In the genomic region with DNA sequence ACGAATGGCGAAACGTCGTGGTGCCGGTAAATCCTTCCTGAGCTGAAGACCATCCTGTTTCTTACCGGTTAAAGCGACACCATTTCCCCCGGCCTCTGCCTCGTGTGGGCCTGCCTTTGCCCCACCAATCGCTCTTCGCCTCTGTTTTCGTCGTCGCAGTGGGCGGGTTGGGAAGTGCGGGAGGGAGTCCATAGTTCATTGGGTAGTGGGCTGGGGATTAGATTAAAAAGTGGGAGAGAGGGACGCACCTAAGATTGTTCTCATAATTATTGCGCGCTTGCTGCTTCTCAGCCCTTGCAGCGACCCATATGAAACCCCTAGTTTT, we compare ENCODE assay signal across 8 mouse cellular contexts. TPM values are rescaled to one million over a fixed set of nuclear protein-coding genes. Genes with fewer than 3 reads are reported as not detected.
DNase-seq lines count a peak whose midpoint lies in the region; ATAC-seq and TF ChIP-seq lines count a peak whose summit lies in the region.

No protein-coding gene starts in this region.

- 21% methylated on average over 15 of the region's 20 CpGs for WGBS in embryonic facial prominence, embryonic 14.5 days
- 16% methylated on average over 20 of the region's 20 CpGs for WGBS in liver, embryonic 15.5 days (ENCODE audit: insufficient replicate concordance)

- no peak for TF ChIP-seq POLR2A in myocyte (IDR thresholded peaks at IDR 0.05; ENCODE audit: insufficient read length, low read depth)

- peak overlapping the region; percentile 73 for H3ac ChIP-seq in myocyte (ENCODE audit: control insufficient read depth, insufficient read length)

- H3K9me3 ChIP-seq in embryonic facial prominence, embryonic 14.5 days (ENCODE audit: control insufficient read depth, low read length), result no peaks in the 10 kb centered on the region
- no peaks in the 10 kb centered on the region for H3K9me3 ChIP-seq in liver, embryonic 15.5 days (replicated peaks)

- peak overlapping the region; percentile 62 for H3K4me2 ChIP-seq in embryonic facial prominence, embryonic 14.5 days (ENCODE audit: low read depth, low read length)
- H3K4me2 ChIP-seq in liver, embryonic 15.5 days, result peak overlapping the region; percentile 77
- H3K4me2 ChIP-seq in myocyte (ENCODE audit: low read depth), result peak overlapping the region; percentile 77

- peak overlapping the region; percentile 96 for H3K27ac ChIP-seq in embryonic facial prominence, embryonic 14.5 days (replicated peaks; ENCODE audit: low read depth, low read length)
- H3K27ac ChIP-seq in liver, embryonic 15.5 days (replicated peaks), result peak overlapping the region; percentile 95

- peak; percentile 71 for DNase-seq in 416B (ENCODE audit: low read depth)
- peak; percentile 61 for DNase-seq in MN1 (ENCODE audit: low spot score)
- peak; percentile 73 for DNase-seq in embryonic facial prominence, embryonic 14.5 days (ENCODE audit: low spot score)
- peak; percentile 44 to 55 for DNase-seq in heart, adult 9 months (ENCODE audit: low spot score in 2 of 2)
- DNase-seq in kidney, adult 9 months, result peak; percentile 54
- peak; percentile 51 to 64 for DNase-seq in thymus, postnatal 36 days

- peak overlapping the region; percentile 77 for H3K9ac ChIP-seq in embryonic facial prominence, embryonic 14.5 days (ENCODE audit: low read depth, low read length)
- peak overlapping the region; percentile 67 for H3K9ac ChIP-seq in liver, embryonic 15.5 days

- peaks cover 60% of the 10 kb centered on the region for H3K79me2 ChIP-seq in myocyte (ENCODE audit: control insufficient read depth, insufficient read depth)

- no peaks in the 10 kb centered on the region for H3K36me3 ChIP-seq in embryonic facial prominence, embryonic 14.5 days (ENCODE audit: control insufficient read depth, insufficient read depth, low read length)
- H3K36me3 ChIP-seq in liver, embryonic 15.5 days (replicated peaks), result no peaks in the 10 kb centered on the region
- H3K36me3 ChIP-seq in myocyte (ENCODE audit: control insufficient read depth, insufficient read depth), result no peaks in the 10 kb centered on the region

- H3K4me1 ChIP-seq in embryonic facial prominence, embryonic 14.5 days (ENCODE audit: control insufficient read depth, insufficient read depth, low read length), result no peaks in the 10 kb centered on the region; the same call in 1 of the 2 replicates
- H3K4me1 ChIP-seq in liver, embryonic 15.5 days (replicated peaks), result no peaks in the 10 kb centered on the region

- peak; percentile 41 for ATAC-seq in embryonic facial prominence, embryonic 14.5 days (ENCODE audit: low read depth)
- peak; percentile 34 for ATAC-seq in liver, embryonic 15.5 days (ENCODE audit: insufficient read depth)

- peak overlapping the region; percentile 56 for H3K4me3 ChIP-seq in embryonic facial prominence, embryonic 14.5 days (ENCODE audit: low read depth, low read length)
- H3K4me3 ChIP-seq in liver, embryonic 15.5 days (replicated peaks), result peak overlapping the region; percentile 70
- H3K4me3 ChIP-seq in myocyte, result peak overlapping the region; percentile 88

- no peaks in the 10 kb centered on the region for H3K27me3 ChIP-seq in embryonic facial prominence, embryonic 14.5 days (replicated peaks; ENCODE audit: control insufficient read depth, insufficient read depth, low read length)
- H3K27me3 ChIP-seq in liver, embryonic 15.5 days, result no peaks in the 10 kb centered on the region
- H3K27me3 ChIP-seq in myocyte (ENCODE audit: control insufficient read depth, insufficient read depth, insufficient read length), result no peaks in the 10 kb centered on the region

TF ChIP-seq in myocyte, 11 proteins besides CTCF, POLR2A, EP300 and RAD21:
- no peak for TF ChIP-seq REST (IDR thresholded peaks at IDR 0.05; ENCODE audit: insufficient read depth, insufficient read length)
- TF ChIP-seq TCF3 (IDR thresholded peaks at IDR 0.05; ENCODE audit: insufficient read length, low read depth), result no peak
- TF ChIP-seq USF1 (IDR thresholded peaks at IDR 0.05; ENCODE audit: low read depth), result no peak
- TF ChIP-seq SRF (IDR thresholded peaks at IDR 0.05; ENCODE audit: control insufficient read depth, insufficient read length, low read depth), result no peak
- no peak for TF ChIP-seq POLR2AphosphoS2 (IDR thresholded peaks at IDR 0.05; ENCODE audit: insufficient read length, low read depth)
- TF ChIP-seq MYOG (IDR thresholded peaks at IDR 0.05; ENCODE audit: control insufficient read depth in 1 of 3, insufficient read depth in 1 of 3, insufficient read length in 2 of 3, low read depth in 2 of 3), result no peak
- TF ChIP-seq CEBPB (IDR thresholded peaks at IDR 0.05; ENCODE audit: insufficient read depth, poor library complexity, severe bottlenecking), result no peak

RNA-seq across cellular contexts. Expression of a gene that starts 3.1 kb away (rescaled TPM):
- polyA plus RNA-seq in embryonic facial prominence, embryonic 14.5 days (2014; fragmentation: Nextera tagmentation; extraction: Ambion mirVana), result 47.2 and 50.6 TPM in 2 replicates
- 13.4 and 15.8 TPM in 2 replicates for polyA plus RNA-seq in liver, embryonic 15.5 days (2015; fragmentation: Nextera tagmentation; extraction: Ambion mirVana)
- polyA plus RNA-seq in myocyte (2012; fragmentation: generic; extraction: Trizol), result 40.3 TPM

Comparison
In these comparisons a context has a peak if more than half of its experiments do, and no peak if none do; other contexts are left out.
1. Peak in every context shown above with its lines: DNase-seq, ATAC-seq, H3K4me3 ChIP-seq and H3K27ac ChIP-seq.